Mouse (Mus musculus) CH12.LX (cell line): Measurements from ENCODE around the gene Olfr62. TPM values are rescaled to one million over a fixed set of nuclear protein-coding genes. Genes with fewer than 3 reads are reported as not detected.
A peak's percentile ranks its signal among the peaks of the same experiment; 100 is the strongest.

ENCODE experiments used
- DNase-seq: peaks from one replicate; pipeline ENCODE4 v3.0.0-alpha.2; 2013; ENCODE audit errors: extremely low read depth
- H3K27ac ChIP-seq: 2 replicates; pipeline ENCODE4 v1.5.1; 2012; ENCODE audit warnings: low read depth, mild to moderate bottlenecking, control low read depth, moderate library complexity; ENCODE audit not compliant: insufficient read depth
- H3K27me3 ChIP-seq: replicated peaks from 2 replicates; pipeline ENCODE3; 2012; ENCODE audit warnings: inconsistent platforms
- H3K36me3 ChIP-seq, 2 experiments: replicated peaks in 1 of 2; 2 replicates each; pipeline versions ENCODE3 to v1.6.1; 2012; ENCODE audit warnings: inconsistent platforms in 1 of 2, low read length in 1 of 2, mild to moderate bottlenecking in 1 of 2, mixed read lengths in 1 of 2, moderate library complexity in 1 of 2; ENCODE audit not compliant: control insufficient read depth in 1 of 2, insufficient read depth in 1 of 2
- H3K4me1 ChIP-seq, 2 experiments: 2 replicates each; pipeline ENCODE4 v1.6.1; 2012; ENCODE audit warnings: inconsistent platforms in 1 of 2, moderate library complexity in 1 of 2; ENCODE audit not compliant: insufficient read depth in 2 of 2, control insufficient read depth in 1 of 2
- H3K4me2 ChIP-seq: 2 replicates; pipeline ENCODE4 v1.6.1; 2012; ENCODE audit warnings: low read depth, mild to moderate bottlenecking, control low read depth; ENCODE audit not compliant: poor library complexity, insufficient read depth, severe bottlenecking
- H3K4me3 ChIP-seq, 3 experiments: fragments of 150-350 bp in 1 of 3; sonication (generic) in 1 of 3; replicated peaks in 1 of 3; 2 replicates each; pipeline versions ENCODE3 to v1.5.1; 2011 to 2012; ENCODE audit warnings: low read depth in 2 of 3, low read length in 2 of 3, mild to moderate bottlenecking in 2 of 3, moderate library complexity in 2 of 3, control low read depth in 1 of 3, improper control_type of control experiment in 1 of 3, inconsistent platforms in 1 of 3, mixed read lengths in 1 of 3; ENCODE audit not compliant: poor library complexity in 1 of 3
- H3K79me2 ChIP-seq: replicated peaks from 2 replicates; pipeline ENCODE4 v1.6.1; 2012; ENCODE audit warnings: mild to moderate bottlenecking, moderate library complexity; ENCODE audit not compliant: control insufficient read depth, poor library complexity, insufficient read depth, severe bottlenecking; ENCODE audit errors: extremely low read depth
- H3K9ac ChIP-seq: 2 replicates; pipeline ENCODE4 v1.6.1; 2012; ENCODE audit warnings: low read depth, mild to moderate bottlenecking, control low read depth, moderate library complexity; ENCODE audit not compliant: insufficient read depth
- H3K9me3 ChIP-seq: replicated peaks from 2 replicates; pipeline ENCODE3; 2012; ENCODE audit warnings: low read length, inconsistent platforms, mixed read lengths
- CHD2 ChIP-seq: IDR thresholded peaks from 2 replicates; pipeline ENCODE4 v1.6.1; 2011; ENCODE audit warnings: low read length, improper control_type of control experiment
- CTCF ChIP-seq, 2 experiments: IDR thresholded peaks in 1 of 2; conservative IDR thresholded peaks in 1 of 2; 2 replicates each; pipeline ENCODE4 v1.5.1; 2011 to 2012; ENCODE audit warnings: low read depth in 2 of 2, low read length in 2 of 2, improper control_type of control experiment in 1 of 2, inconsistent platforms in 1 of 2, mild to moderate bottlenecking in 1 of 2, moderate library complexity in 1 of 2
- ETS1 ChIP-seq: conservative IDR thresholded peaks from 2 replicates; pipeline ENCODE4 v1.6.1; 2012; ENCODE audit warnings: low read depth, mild to moderate bottlenecking, inconsistent platforms, low read length, improper control_type of control experiment, moderate library complexity
- TBP ChIP-seq: conservative IDR thresholded peaks from 2 replicates; pipeline ENCODE4 v1.6.1; 2011; ENCODE audit warnings: low read depth, low read length, improper control_type of control experiment
- ZC3H11A ChIP-seq: IDR thresholded peaks from 2 replicates; pipeline ENCODE4 v1.6.1; 2012; ENCODE audit warnings: low read depth, mild to moderate bottlenecking, inconsistent platforms, low read length, improper control_type of control experiment
- dilution Hi-C: fragments of 300-500 bp; cut with MboI; formaldehyde crosslinking; loops from 2 replicates; pipeline ENCODE4 v1.14.3; 2020; ENCODE audit warnings: low sequenced_read_pairs; ENCODE audit not compliant: extremely low pct_unique_long_range_greater_than_20kb, extremely low pct_ligation_motif_present
- in situ Hi-C: fragments of 300-500 bp; cut with MboI; formaldehyde crosslinking; loops from 3 replicates; pipeline ENCODE4 v1.14.3; 2019; ENCODE audit warnings: low sequenced_read_pairs, low pct_ligation_motif_present, low pct_unique_long_range_greater_than_20kb, mixed read lengths
- polyA plus RNA-seq: library from polyadenylated mRNA; unstranded; fragments of >175 nt; gene quantifications from 2 replicates; pipeline ENCODE4 v1.2.1, GENCODE M21; 2012; ENCODE audit warnings: low read depth; ENCODE audit not compliant: insufficient read length
- total RNA-seq, 2 experiments: library from RNA; depleted of rRNA; stranded (reverse); fragments of 300-350 nt in 1 of 2; fragments of >200 nt in 1 of 2; gene quantifications; 2 replicates each; pipeline ENCODE4 v1.2.3; 2012 to 2014

Gene Olfr62
- total and polyA plus RNA-seq, 3 experiments, result not detected

GRCm38 (mm10) chr4:118711656-118712055 is 52.9 kb downstream of the Olfr62 start:
- Histone ChIP-seq H3K9me3 (peaks cover 4% of the 10 kb centered on the region), H3K27me3 (peaks cover 63% of the 10 kb centered on the region), H3K36me3 (no peaks in the 10 kb centered on the region), H3K27ac (no peak overlapping the region), H3K9ac (no peak overlapping the region), H3K79me2 (no peaks in the 10 kb centered on the region), H3K4me2 (no peak overlapping the region), H3K4me1 (no peaks in the 10 kb centered on the region), H3K4me3 (no peak overlapping the region)
- TF ChIP-seq TBP (no peak), CHD2 (no peak), ETS1 (no peak), ZC3H11A (no peak), CTCF (conservative IDR thresholded peaks at IDR 0.05 in 1 of 2, IDR thresholded peaks at IDR 0.05 in 1 of 2; ENCODE audit: low read depth in 2 of 2, low read length in 2 of 2) (0 out of 4 replicates have a peak, but pooled peaks of 1 of the 2 experiments have one; percentile 8)
- in situ Hi-C loops, result no loop called here
- dilution Hi-C loops, result no loop called here
- no peak for DNase-seq

Other genes with a start within 250 kb of the Olfr62 start
- 7.4 TPM in 2 replicates for gene Szt2, start 249.7 kb upstream of the Olfr62 start, total RNA-seq (2012; rRNA removed)
- 2.9 and 3.2 TPM in 2 replicates for gene Szt2, start 249.7 kb upstream of the Olfr62 start, total RNA-seq (2014; rRNA removed)
- 15.1 and 18.9 TPM in 2 replicates for gene Szt2, start 249.7 kb upstream of the Olfr62 start, polyA plus RNA-seq
- gene Med8, start 249.6 kb upstream of the Olfr62 start, total RNA-seq (2012; rRNA removed), result 109 and 121 TPM in 2 replicates
- gene Med8, start 249.6 kb upstream of the Olfr62 start, total RNA-seq (2014; rRNA removed), result 152 and 156 TPM in 2 replicates
- gene Med8, start 249.6 kb upstream of the Olfr62 start, polyA plus RNA-seq, result 102 and 113 TPM in 2 replicates
- 45.9 and 47.1 TPM in 2 replicates for gene Elovl1, start 230.9 kb upstream of the Olfr62 start, total RNA-seq (2012; rRNA removed)
- gene Elovl1, start 230.9 kb upstream of the Olfr62 start, total RNA-seq (2014; rRNA removed), result 56.3 and 61.1 TPM in 2 replicates
- 83.9 and 110 TPM in 2 replicates for gene Elovl1, start 230.9 kb upstream of the Olfr62 start, polyA plus RNA-seq
- 172 and 222 TPM in 2 replicates for gene Cdc20, start 221.6 kb upstream of the Olfr62 start, total RNA-seq (2012; rRNA removed)
- 213 and 224 TPM in 2 replicates for gene Cdc20, start 221.6 kb upstream of the Olfr62 start, total RNA-seq (2014; rRNA removed)
- gene Cdc20, start 221.6 kb upstream of the Olfr62 start, polyA plus RNA-seq, result 201 and 212 TPM in 2 replicates
- gene Mpl, start 201.4 kb upstream of the Olfr62 start, total RNA-seq (2012; rRNA removed), result not detected in 2 replicates
- not detected in 2 replicates for gene Mpl, start 201.4 kb upstream of the Olfr62 start, total RNA-seq (2014; rRNA removed)
- not detected in 2 replicates for gene Mpl, start 201.4 kb upstream of the Olfr62 start, polyA plus RNA-seq
- not detected in 2 replicates for gene Tie1, start 168.9 kb upstream of the Olfr62 start, total RNA-seq (2012; rRNA removed)
- gene Tie1, start 168.9 kb upstream of the Olfr62 start, total RNA-seq (2014; rRNA removed), result not detected in 2 replicates
- not detected in 2 replicates for gene Tie1, start 168.9 kb upstream of the Olfr62 start, polyA plus RNA-seq
- not detected in 2 replicates for gene 2610528J11Rik, start 132.0 kb upstream of the Olfr62 start, total RNA-seq (2012; rRNA removed)
- not detected in 2 replicates for gene 2610528J11Rik, start 132.0 kb upstream of the Olfr62 start, total RNA-seq (2014; rRNA removed)
- not detected in 2 replicates for gene 2610528J11Rik, start 132.0 kb upstream of the Olfr62 start, polyA plus RNA-seq
- not detected in 2 replicates for gene Tmem125, start 114.9 kb upstream of the Olfr62 start, total RNA-seq (2012; rRNA removed)
- not detected in 2 replicates for gene Tmem125, start 114.9 kb upstream of the Olfr62 start, total RNA-seq (2014; rRNA removed)
- not detected in 2 replicates for gene Tmem125, start 114.9 kb upstream of the Olfr62 start, polyA plus RNA-seq
- gene Cfap57, start 38.2 kb upstream of the Olfr62 start, total RNA-seq (2012; rRNA removed), result not detected in 2 replicates
- not detected in 2 replicates for gene Cfap57, start 38.2 kb upstream of the Olfr62 start, total RNA-seq (2014; rRNA removed)
- gene Cfap57, start 38.2 kb upstream of the Olfr62 start, polyA plus RNA-seq, result not detected in 2 replicates
- 167 and 209 TPM in 2 replicates for gene Ebna1bp2, start 38.2 kb upstream of the Olfr62 start, total RNA-seq (2012; rRNA removed)
- 271 and 276 TPM in 2 replicates for gene Ebna1bp2, start 38.2 kb upstream of the Olfr62 start, total RNA-seq (2014; rRNA removed)
- gene Ebna1bp2, start 38.2 kb upstream of the Olfr62 start, polyA plus RNA-seq, result 257 and 309 TPM in 2 replicates
- not detected in 2 replicates for gene Olfr1342, start 33.8 kb downstream of the Olfr62 start, total RNA-seq (2012; rRNA removed)
- not detected in 2 replicates for gene Olfr1342, start 33.8 kb downstream of the Olfr62 start, total RNA-seq (2014; rRNA removed)
- gene Olfr1342, start 33.8 kb downstream of the Olfr62 start, polyA plus RNA-seq, result not detected in 2 replicates
- gene Olfr1341, start 44.6 kb downstream of the Olfr62 start, total RNA-seq (2012; rRNA removed), result not detected in 2 replicates
- gene Olfr1341, start 44.6 kb downstream of the Olfr62 start, total RNA-seq (2014; rRNA removed), result not detected in 2 replicates
- not detected in 2 replicates for gene Olfr1341, start 44.6 kb downstream of the Olfr62 start, polyA plus RNA-seq
- gene Olfr1340, start 61.2 kb downstream of the Olfr62 start, total RNA-seq (2012; rRNA removed), result not detected in 2 replicates
- not detected in 2 replicates for gene Olfr1340, start 61.2 kb downstream of the Olfr62 start, total RNA-seq (2014; rRNA removed)
- not detected in 2 replicates for gene Olfr1340, start 61.2 kb downstream of the Olfr62 start, polyA plus RNA-seq
- gene Olfr1339, start 73.2 kb downstream of the Olfr62 start, total RNA-seq (2012; rRNA removed), result not detected in 2 replicates
- gene Olfr1339, start 73.2 kb downstream of the Olfr62 start, total RNA-seq (2014; rRNA removed), result not detected in 2 replicates
- not detected in 2 replicates for gene Olfr1339, start 73.2 kb downstream of the Olfr62 start, polyA plus RNA-seq
- 0.04 TPM in 1 of 2 replicates, not detected in the other for gene Olfr1338, start 99.8 kb downstream of the Olfr62 start, total RNA-seq (2012; rRNA removed)
- gene Olfr1338, start 99.8 kb downstream of the Olfr62 start, total RNA-seq (2014; rRNA removed), result not detected in 2 replicates
- gene Olfr1338, start 99.8 kb downstream of the Olfr62 start, polyA plus RNA-seq, result not detected in 2 replicates
- gene Olfr1337, start 123.6 kb downstream of the Olfr62 start, total RNA-seq (2012; rRNA removed), result not detected in 2 replicates
- not detected in 2 replicates for gene Olfr1337, start 123.6 kb downstream of the Olfr62 start, total RNA-seq (2014; rRNA removed)
- not detected in 2 replicates for gene Olfr1337, start 123.6 kb downstream of the Olfr62 start, polyA plus RNA-seq
- gene Olfr1335, start 151.0 kb downstream of the Olfr62 start, total RNA-seq (2012; rRNA removed), result not detected in 2 replicates
- gene Olfr1335, start 151.0 kb downstream of the Olfr62 start, total RNA-seq (2014; rRNA removed), result not detected in 2 replicates
- gene Olfr1335, start 151.0 kb downstream of the Olfr62 start, polyA plus RNA-seq, result not detected in 2 replicates
- gene Olfr1333, start 177.3 kb downstream of the Olfr62 start, total RNA-seq (2012; rRNA removed), result not detected in 2 replicates
- gene Olfr1333, start 177.3 kb downstream of the Olfr62 start, total RNA-seq (2014; rRNA removed), result not detected in 2 replicates
- not detected in 2 replicates for gene Olfr1333, start 177.3 kb downstream of the Olfr62 start, polyA plus RNA-seq
- 0.08 TPM in 1 of 2 replicates, not detected in the other for gene Olfr1331, start 205.7 kb downstream of the Olfr62 start, total RNA-seq (2012; rRNA removed)
- gene Olfr1331, start 205.7 kb downstream of the Olfr62 start, total RNA-seq (2014; rRNA removed), result not detected in 2 replicates
- 0.12 and 0.26 TPM in 2 replicates for gene Olfr1331, start 205.7 kb downstream of the Olfr62 start, polyA plus RNA-seq
- 0.47 and 0.50 TPM in 2 replicates for gene Olfr1330, start 229.6 kb downstream of the Olfr62 start, total RNA-seq (2012; rRNA removed)
- gene Olfr1330, start 229.6 kb downstream of the Olfr62 start, total RNA-seq (2014; rRNA removed), result not detected in 2 replicates
- 2.5 and 3.0 TPM in 2 replicates for gene Olfr1330, start 229.6 kb downstream of the Olfr62 start, polyA plus RNA-seq